Mouse (Mus musculus) lung, postnatal 14 days (tissue): Measurements from ENCODE around the gene Meltf.

ENCODE experiments used
- DNase-seq: peaks from one replicate; pipeline ENCODE4 v3.0.0; 2021

Gene Meltf

GRCm38 (mm10) chr16:31878573-31879257 lies at the start of gene Meltf:
TSS of gene Meltf (plus strand) at chr16:31878810.
- DNase-seq: peak; percentile 82

GRCm38 (mm10) chr16:31830726-31831125 lies 47.9 kb upstream of the Meltf start:
- no peak for DNase-seq

- no peak for DNase-seq
Measured at GRCm38 (mm10) chr16:31832630-31833422, 45.8 kb upstream of the Meltf start.

DNA sequence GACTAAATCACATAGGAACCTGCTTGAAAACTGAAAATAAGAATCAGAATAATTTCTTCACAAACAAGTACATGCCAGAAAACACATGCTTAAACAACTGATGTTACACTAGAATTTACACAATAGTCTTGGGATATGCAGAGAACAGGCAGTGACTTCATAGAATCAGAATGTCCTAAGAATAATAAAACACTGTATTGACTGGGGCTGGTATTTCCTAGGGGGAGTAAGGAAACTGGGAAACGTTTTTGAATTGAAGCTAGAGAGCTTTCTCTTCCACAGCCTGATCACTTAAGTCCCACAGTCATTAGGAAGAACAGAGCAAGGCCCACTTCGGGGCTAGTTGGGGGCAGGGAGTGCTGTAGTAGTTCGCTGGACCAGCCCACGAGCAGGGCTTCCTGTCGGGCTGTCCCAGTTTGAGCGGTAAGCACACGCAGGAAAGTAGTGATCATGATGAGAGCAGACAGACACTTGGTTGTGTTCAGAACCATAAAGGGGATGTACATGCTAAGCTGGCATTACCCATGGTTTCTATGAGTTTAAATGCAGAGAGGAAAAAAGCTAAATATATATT lies 44.5 kb upstream of the Meltf start:
- DNase-seq: peak; percentile 26

DNA sequence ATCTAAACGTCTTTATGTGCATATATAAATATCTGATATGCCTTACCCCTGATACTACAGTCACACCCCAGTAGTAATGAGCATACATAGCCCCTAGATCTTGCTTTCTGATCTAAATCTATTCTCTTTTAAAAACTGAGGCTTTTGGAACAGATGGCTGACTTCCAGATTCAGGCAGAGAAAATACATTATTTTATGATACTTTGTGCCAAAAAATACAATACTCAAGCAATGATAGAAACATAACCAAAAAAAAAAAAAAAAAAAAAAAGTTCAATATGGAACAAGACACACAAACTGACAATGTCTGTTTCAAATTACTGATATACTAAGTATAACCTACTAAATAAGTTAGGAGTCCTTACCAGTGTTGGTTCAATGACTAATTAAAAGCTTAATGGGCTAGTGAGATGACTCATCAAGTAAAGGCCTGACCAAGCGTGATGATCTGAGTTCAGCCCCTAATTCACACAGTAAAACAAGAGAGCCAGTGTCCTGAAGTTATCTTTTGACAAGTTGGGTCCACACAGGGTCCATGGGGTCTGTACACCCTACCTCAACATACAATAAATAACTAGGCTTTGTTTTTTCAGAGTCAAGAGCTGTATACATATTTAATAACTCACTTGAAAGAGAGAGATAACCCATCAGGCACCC lies 43.8 kb upstream of the Meltf start:
- no peak for DNase-seq

- no peak for DNase-seq
Measured at GRCm38 (mm10) chr16:31837362-31837761, 41.2 kb upstream of the Meltf start.

DNA sequence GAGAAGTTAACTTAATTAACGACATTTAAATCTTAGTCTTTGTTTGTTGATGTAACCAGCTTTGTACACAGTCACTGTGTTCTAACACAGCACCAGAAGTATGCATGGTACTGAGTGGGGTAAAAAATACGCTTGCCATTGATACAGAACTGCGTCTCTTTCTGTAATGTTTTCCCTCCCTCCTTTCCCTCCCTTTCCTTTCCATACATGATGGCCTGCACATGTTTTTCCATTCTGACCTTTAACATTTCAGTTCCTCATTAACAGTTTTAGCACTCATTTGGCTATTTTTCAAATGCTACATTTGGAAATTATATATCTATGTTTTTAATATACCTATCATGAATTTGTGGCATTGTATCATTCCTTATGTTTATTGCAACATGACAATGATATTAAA lies 34.4 kb upstream of the Meltf start:
- DNase-seq: no peak

GRCm38 (mm10) chr16:31846763-31847162 lies 31.8 kb upstream of the Meltf start:
- no peak for DNase-seq

- DNase-seq: peak; percentile 53
Measured at GRCm38 (mm10) chr16:31863920-31864319, 14.7 kb upstream of the Meltf start.

GRCm38 (mm10) chr16:31865242-31865641 lies 13.4 kb upstream of the Meltf start:
- no peak for DNase-seq

DNA sequence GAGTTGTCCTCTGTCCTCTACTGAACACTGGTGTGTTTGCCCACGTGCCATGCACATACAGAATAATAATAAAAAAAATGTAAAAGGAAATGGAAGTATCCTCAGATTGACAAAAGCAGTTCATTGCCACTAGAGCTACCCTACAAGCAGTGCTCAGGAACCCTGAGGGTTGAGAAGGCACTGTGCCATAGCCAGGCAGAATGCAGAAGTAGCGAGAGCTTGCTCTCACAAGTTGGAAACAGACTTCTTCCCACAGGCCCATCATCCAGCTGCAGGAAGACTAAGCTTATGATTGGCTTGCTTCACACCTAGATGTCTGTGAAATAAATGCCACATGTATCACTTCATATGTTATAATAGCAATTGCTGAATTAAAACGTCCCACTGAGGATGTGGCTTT lies 11.7 kb upstream of the Meltf start:
- DNase-seq: no peak

GRCm38 (mm10) chr16:31867736-31868135 lies 10.9 kb upstream of the Meltf start:
- DNase-seq: no peak

DNA sequence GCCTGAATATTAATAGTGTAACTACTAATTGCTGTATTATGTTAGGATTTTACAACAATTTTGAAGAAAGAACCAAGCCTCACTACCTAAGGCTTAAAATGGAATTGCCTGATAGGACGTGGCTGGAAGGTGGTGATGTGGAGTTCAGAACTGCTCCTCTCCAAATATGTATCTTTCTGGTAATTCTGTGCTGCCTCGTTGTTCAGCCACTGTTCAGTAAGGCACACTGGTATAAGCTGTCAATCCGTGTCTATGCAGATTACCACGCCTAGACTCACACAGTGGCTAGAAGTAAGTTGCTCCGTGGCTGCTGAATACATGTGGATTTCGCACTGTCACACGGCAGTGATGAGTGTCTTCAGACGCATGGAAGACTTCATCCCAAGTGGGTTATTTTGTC lies 4.9 kb upstream of the Meltf start:
- no peak for DNase-seq

DNA sequence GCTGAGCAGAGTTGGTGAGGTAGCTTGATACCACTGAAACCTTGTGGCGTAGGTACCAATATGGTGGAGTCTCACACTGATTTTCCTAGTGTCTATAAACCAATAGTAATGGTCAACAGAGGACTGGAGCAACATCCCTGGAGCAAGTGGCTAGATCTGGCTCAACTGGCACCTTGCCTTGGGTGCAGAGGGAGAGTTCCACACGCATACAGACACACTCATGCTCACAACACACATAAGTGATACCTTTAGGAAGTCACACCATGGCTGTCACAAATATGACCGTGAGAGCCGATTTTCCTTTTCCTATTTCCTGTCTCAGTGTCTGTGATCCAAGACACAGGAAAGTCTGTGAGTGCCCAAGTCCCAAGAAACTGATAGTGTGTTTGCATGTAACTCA lies 3.2 kb upstream of the Meltf start:
- DNase-seq: no peak

DNA sequence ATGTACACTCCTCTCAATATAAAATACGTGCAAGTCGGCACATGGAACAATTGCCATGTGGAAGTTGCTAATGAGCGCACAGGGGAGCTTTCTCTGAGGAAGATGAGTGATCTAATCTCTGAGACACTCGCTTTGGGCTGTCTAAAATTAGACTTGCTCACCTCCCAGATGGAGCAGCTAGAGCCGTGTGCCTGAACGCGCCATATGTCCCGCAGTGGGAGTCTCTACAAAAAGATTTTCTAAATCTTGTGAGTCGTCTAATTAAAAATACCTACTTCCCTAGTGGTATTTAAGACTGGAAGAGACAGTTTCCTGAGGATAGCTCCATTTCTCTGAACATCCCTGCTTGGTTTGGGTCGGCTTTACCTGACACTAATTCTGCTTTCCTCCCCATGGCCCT lies 2.2 kb upstream of the Meltf start:
- DNase-seq: no peak

GRCm38 (mm10) chr16:31878052-31878451 lies 558 bp upstream of the Meltf start:
- DNase-seq: no peak

GRCm38 (mm10) chr16:31880146-31880840 lies 1.7 kb downstream of the Meltf start:
- no peak for DNase-seq

GRCm38 (mm10) chr16:31882381-31882908 lies 3.8 kb downstream of the Meltf start:
- DNase-seq: no peak

DNA sequence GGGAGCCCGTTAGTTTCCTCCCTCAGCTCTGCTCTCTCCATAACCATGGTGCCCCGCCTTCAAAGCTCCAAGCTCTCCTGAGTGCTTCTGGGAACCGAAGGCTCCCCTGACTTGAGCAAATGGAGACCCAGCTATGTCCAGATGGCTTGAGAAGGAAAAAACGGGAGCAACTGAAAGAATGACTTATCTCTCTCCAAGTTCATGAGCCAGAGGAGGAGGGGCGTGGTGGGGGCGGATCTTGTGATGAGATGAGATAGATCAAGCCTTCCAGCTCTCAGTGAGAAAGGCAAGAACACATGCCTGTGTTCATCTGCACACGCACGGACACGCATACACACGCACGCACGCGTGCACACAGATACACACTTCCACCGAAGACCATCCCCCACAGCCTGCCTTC lies 4.7 kb downstream of the Meltf start:
- peak; percentile 27 for DNase-seq

DNA sequence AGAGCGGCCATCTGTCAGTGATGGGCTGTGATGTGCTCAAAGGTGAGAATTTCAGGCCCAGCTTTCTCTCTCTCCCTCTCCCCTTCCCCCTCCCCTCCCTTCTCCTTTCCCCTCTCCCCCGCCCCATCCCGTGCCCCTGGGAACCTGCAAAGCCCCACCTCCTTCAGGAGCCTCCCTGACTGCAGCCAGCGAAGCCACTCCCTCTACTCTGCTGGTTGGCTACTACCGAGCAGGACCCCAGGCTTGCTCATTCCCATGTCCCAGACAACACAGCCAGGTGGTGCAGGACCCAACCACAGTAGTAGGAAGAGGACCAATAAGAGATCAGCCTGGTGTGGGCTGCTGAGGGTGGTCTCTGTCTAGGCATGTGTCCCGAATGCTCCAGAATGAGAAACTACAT lies 5.3 kb downstream of the Meltf start:
- no peak for DNase-seq

DNA sequence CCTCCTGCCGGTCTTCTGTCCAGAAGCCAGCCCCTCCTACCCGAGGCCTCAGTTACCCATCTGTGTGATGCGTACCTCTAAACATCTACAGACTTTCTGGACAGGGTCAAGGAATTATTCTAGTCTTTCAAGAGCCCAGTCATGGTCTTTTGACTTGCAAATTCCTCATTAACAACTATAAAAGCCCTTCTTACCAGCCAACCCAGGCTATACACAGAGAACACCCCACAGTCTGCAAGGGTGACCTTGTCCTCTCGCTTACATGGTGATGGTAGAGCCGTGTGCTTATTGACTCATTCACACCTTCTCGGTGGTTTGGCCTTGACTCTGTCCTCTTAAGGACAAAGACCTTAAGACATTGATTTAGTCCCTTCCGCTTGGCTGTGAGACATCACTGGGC lies 12.3 kb downstream of the Meltf start:
- DNase-seq: no peak

- DNase-seq: no peak
Measured at GRCm38 (mm10) chr16:31893396-31894141, 15.0 kb downstream of the Meltf start.
